8 mouse cellular contexts compared by ENCODE assay signal in the genomic region with DNA sequence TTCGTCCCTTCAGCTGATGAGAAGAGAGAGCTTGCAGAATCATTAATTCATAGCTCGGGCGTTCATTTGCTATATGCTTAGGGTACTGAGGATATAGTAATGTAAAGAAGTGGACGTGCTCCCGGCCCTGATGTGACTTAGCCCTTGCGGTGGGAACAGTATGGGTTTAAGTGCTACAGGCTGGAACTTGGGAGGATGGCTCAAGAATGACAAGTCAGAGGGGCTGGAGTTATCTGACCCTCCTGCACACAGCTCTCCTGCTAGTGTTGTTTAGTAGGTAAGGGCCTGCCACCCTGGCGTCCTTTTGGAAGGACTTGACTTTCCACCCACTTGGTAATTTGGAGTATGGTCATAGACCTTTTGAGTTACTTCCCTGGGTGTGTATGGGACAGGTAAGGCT. TPM values are rescaled to one million over a fixed set of nuclear protein-coding genes. Genes with fewer than 3 reads are reported as not detected.
A peak's percentile ranks its signal among the peaks of the same experiment; 100 is the strongest.
DNase-seq lines count a peak whose midpoint lies in the region; ATAC-seq and TF ChIP-seq lines count a peak whose summit lies in the region.

No protein-coding gene starts in this region.

- ATAC-seq in heart, embryonic 13.5 days (ENCODE audit: extremely low read depth, insufficient number of reproducible peaks, low FRiP score, low TSS enrichment) = no peak
- no peak for ATAC-seq in midbrain, embryonic 11.5 days (ENCODE audit: low FRiP score)

- TF ChIP-seq RAD21 in MEL (IDR thresholded peaks at IDR 0.05; ENCODE audit: low read depth, low read length) = no peak

- no peak for TF ChIP-seq EP300 in MEL (IDR thresholded peaks at IDR 0.05; ENCODE audit: low read depth in 1 of 2, low read length in 2 of 2)

- peaks cover 57% of the 10 kb centered on the region for H3K4me1 ChIP-seq in heart, embryonic 13.5 days
- H3K4me1 ChIP-seq in MEL (ENCODE audit: control insufficient read depth in 1 of 2, insufficient read depth in 2 of 2, low read length in 2 of 2) = peaks cover 6 to 20% of the 10 kb centered on the region in 2 experiments
- peaks cover 28% of the 10 kb centered on the region for H3K4me1 ChIP-seq in hindbrain, embryonic 10.5 days (replicated peaks)
- H3K4me1 ChIP-seq in midbrain, embryonic 11.5 days (ENCODE audit: control insufficient read depth, insufficient read depth, low read length) = peaks cover 15% of the 10 kb centered on the region

- H3K27me3 ChIP-seq in heart, embryonic 13.5 days (replicated peaks) = no peaks in the 10 kb centered on the region
- no peaks in the 10 kb centered on the region for H3K27me3 ChIP-seq in MEL (ENCODE audit: control insufficient read depth in 1 of 2, insufficient read depth in 2 of 2, low read length in 2 of 2)
- no peaks in the 10 kb centered on the region for H3K27me3 ChIP-seq in hindbrain, embryonic 10.5 days (ENCODE audit: insufficient read depth, poor library complexity, severe bottlenecking)
- H3K27me3 ChIP-seq in midbrain, embryonic 11.5 days (ENCODE audit: control insufficient read depth, insufficient read depth, low read length) = no peaks in the 10 kb centered on the region

- intact Hi-C loops in gastrocnemius, postnatal 14 days (cut with DNase I; ENCODE audit: low total_unique reads) = no loop called here

- peak overlapping the region; percentile 93 for H3K27ac ChIP-seq in heart, embryonic 13.5 days (replicated peaks)
- peak overlapping the region; percentile 73; the same call in 1 of the 2 replicates for H3K27ac ChIP-seq in MEL (ENCODE audit: control insufficient read depth, low read depth, low read length)
- H3K27ac ChIP-seq in hindbrain, embryonic 10.5 days = peak overlapping the region; percentile 95
- H3K27ac ChIP-seq in midbrain, embryonic 11.5 days (ENCODE audit: low read depth, low read length) = no peak overlapping the region; the same call in 1 of the 2 replicates

- DNase-seq in heart, postnatal 4 days = no peak
- DNase-seq in MEL (ENCODE audit: low read depth, low spot score) = no peak
- DNase-seq in hindbrain, embryonic 10.5 days (ENCODE audit: low spot score) = no peak
- no peak for DNase-seq in midbrain, embryonic 11.5 days (ENCODE audit: low spot score, missing footprints)
- DNase-seq in gastrocnemius, postnatal 14 days = no peak
- no peak for DNase-seq in cerebellum, adult 11 months
- DNase-seq in retina, postnatal 1 day = no peak

- TF ChIP-seq POLR2A in MEL (IDR thresholded peaks at IDR 0.05; ENCODE audit: control insufficient read depth in 1 of 2, insufficient read depth in 1 of 2, low read depth in 1 of 2, low read length in 2 of 2, poor library complexity in 1 of 2) = no peak

- no peaks in the 10 kb centered on the region for H3K36me3 ChIP-seq in heart, embryonic 13.5 days
- H3K36me3 ChIP-seq in MEL (ENCODE audit: control insufficient read depth in 1 of 2, insufficient read depth in 2 of 2, low read length in 2 of 2) = peaks cover 0 to 39% of the 10 kb centered on the region in 2 experiments; a peak in 2 of 4 replicates
- H3K36me3 ChIP-seq in hindbrain, embryonic 10.5 days = no peaks in the 10 kb centered on the region
- no peaks in the 10 kb centered on the region for H3K36me3 ChIP-seq in midbrain, embryonic 11.5 days (ENCODE audit: control insufficient read depth, insufficient read depth, low read length)

- peak overlapping the region; percentile 95 for H3K4me2 ChIP-seq in heart, embryonic 13.5 days
- peak overlapping the region; percentile 95 for H3K4me2 ChIP-seq in midbrain, embryonic 11.5 days

- no peak for TF ChIP-seq CTCF in MEL (IDR thresholded peaks at IDR 0.05 in 2 of 3, conservative IDR thresholded peaks at IDR 0.05 in 1 of 3; ENCODE audit: control insufficient read depth in 1 of 3, insufficient read depth in 1 of 3, low read depth in 2 of 3, low read length in 3 of 3, poor library complexity in 1 of 3, severe bottlenecking in 1 of 3)

- no peaks in the 10 kb centered on the region for H3K9me3 ChIP-seq in heart, embryonic 13.5 days
- no peaks in the 10 kb centered on the region for H3K9me3 ChIP-seq in MEL (replicated peaks; ENCODE audit: insufficient read depth, low read length)
- H3K9me3 ChIP-seq in hindbrain, embryonic 10.5 days = no peaks in the 10 kb centered on the region
- H3K9me3 ChIP-seq in midbrain, embryonic 11.5 days (ENCODE audit: control insufficient read depth, low read length) = no peaks in the 10 kb centered on the region

- H3K79me2 ChIP-seq in MEL (ENCODE audit: control insufficient read depth, insufficient read depth, low read length, poor library complexity) = peaks cover 48% of the 10 kb centered on the region

- H3K9ac ChIP-seq in heart, embryonic 13.5 days = peak overlapping the region; percentile 97
- H3K9ac ChIP-seq in MEL (ENCODE audit: control insufficient read depth, low read depth, low read length, poor library complexity, severe bottlenecking) = peak overlapping the region; percentile 84
- H3K9ac ChIP-seq in midbrain, embryonic 11.5 days (ENCODE audit: low read length) = peak overlapping the region; percentile 79

- WGBS in heart, embryonic 13.5 days = 19% methylated on average over 7 of the region's 7 CpGs
- WGBS in hindbrain, embryonic 10.5 days = 47% methylated on average over 7 of the region's 7 CpGs
- WGBS in midbrain, embryonic 11.5 days = 38% methylated on average over 7 of the region's 7 CpGs

- H3K4me3 ChIP-seq in heart, embryonic 13.5 days = peak overlapping the region; percentile 95
- H3K4me3 ChIP-seq in MEL (ENCODE audit: control insufficient read depth in 1 of 2, insufficient read depth in 1 of 2, low read depth in 2 of 2, low read length in 2 of 2) = peak overlapping the region; percentile 69 to 93
- peak overlapping the region; percentile 92 for H3K4me3 ChIP-seq in hindbrain, embryonic 10.5 days
- H3K4me3 ChIP-seq in midbrain, embryonic 11.5 days (ENCODE audit: low read depth, low read length) = peak overlapping the region; percentile 69

TF ChIP-seq in MEL, 35 proteins besides CTCF, POLR2A, EP300 and RAD21:
- TF ChIP-seq CHD2 (IDR thresholded peaks at IDR 0.05; ENCODE audit: low read length) (no peak), BHLHE40 (IDR thresholded peaks at IDR 0.05; ENCODE audit: borderline replicate concordance, low read depth, low read length) (no peak), JUND (IDR thresholded peaks at IDR 0.05; ENCODE audit: low read depth, low read length) (no peak)

RNA-seq across cellular contexts. Expression of a gene that starts 0.9 kb away (rescaled TPM):
- polyA plus RNA-seq in heart, embryonic 13.5 days (2015; fragmentation: Nextera tagmentation; extraction: Ambion mirVana) = 117 and 141 TPM in 2 replicates
- total RNA-seq in heart, postnatal 4 days (2021) = 100 to 1,000 TPM in 1 of 2 experiments, 10 to 100 TPM in 1; 99.0 to 115 TPM
- 64.6 and 67.3 TPM in 2 replicates for total RNA-seq in MEL (2012; rRNA removed)
- 10 to 100 TPM; 54.5 to 57.9 TPM for polyA plus RNA-seq in MEL (2012; ENCODE audit: insufficient read depth in 1 of 2, insufficient read length in 2 of 2, low read depth in 1 of 2, low replicate concordance in 2 of 2, missing spikeins in 1 of 2)
- 66.0 and 71.9 TPM in 2 replicates for polyA plus RNA-seq in hindbrain, embryonic 10.5 days (2016; fragmentation: Nextera tagmentation; extraction: Ambion mirVana)
- 106 and 111 TPM in 2 replicates for polyA plus RNA-seq in midbrain, embryonic 11.5 days (2014; fragmentation: Nextera tagmentation; extraction: Ambion mirVana)
- 10 to 100 TPM; 46.7 to 51.1 TPM for total RNA-seq in gastrocnemius, postnatal 14 days (2021)

RNA-seq across cellular contexts. Expression of a gene that starts 18.7 kb away (rescaled TPM):
- not detected in 2 replicates for polyA plus RNA-seq in heart, embryonic 13.5 days (2015; fragmentation: Nextera tagmentation; extraction: Ambion mirVana)
- not detected for total RNA-seq in heart, postnatal 4 days (2021)
- total RNA-seq in MEL (2012; rRNA removed) = not detected in 2 replicates
- polyA plus RNA-seq in MEL (2012; ENCODE audit: insufficient read depth in 1 of 2, insufficient read length in 2 of 2, low read depth in 1 of 2, low replicate concordance in 2 of 2, missing spikeins in 1 of 2) = not detected
- not detected in 2 replicates for polyA plus RNA-seq in hindbrain, embryonic 10.5 days (2016; fragmentation: Nextera tagmentation; extraction: Ambion mirVana)
- polyA plus RNA-seq in midbrain, embryonic 11.5 days (2014; fragmentation: Nextera tagmentation; extraction: Ambion mirVana) = not detected in 2 replicates
- not detected for total RNA-seq in gastrocnemius, postnatal 14 days (2021)

RNA-seq across cellular contexts. Expression of a gene that starts 41.1 kb away (rescaled TPM):
- 289 and 312 TPM in 2 replicates for polyA plus RNA-seq in heart, embryonic 13.5 days (2015; fragmentation: Nextera tagmentation; extraction: Ambion mirVana)
- total RNA-seq in heart, postnatal 4 days (2021) = 100 to 1,000 TPM; 165 to 176 TPM
- 417 and 425 TPM in 2 replicates for total RNA-seq in MEL (2012; rRNA removed)
- 100 to 1,000 TPM in 1 of 2 experiments, not detected in 1; 431 TPM for polyA plus RNA-seq in MEL (2012; ENCODE audit: insufficient read depth in 1 of 2, insufficient read length in 2 of 2, low read depth in 1 of 2, low replicate concordance in 2 of 2, missing spikeins in 1 of 2)
- polyA plus RNA-seq in hindbrain, embryonic 10.5 days (2016; fragmentation: Nextera tagmentation; extraction: Ambion mirVana) = 302 and 327 TPM in 2 replicates
- polyA plus RNA-seq in midbrain, embryonic 11.5 days (2014; fragmentation: Nextera tagmentation; extraction: Ambion mirVana) = 271 and 283 TPM in 2 replicates
- total RNA-seq in gastrocnemius, postnatal 14 days (2021) = 100 to 1,000 TPM; 145 to 160 TPM

RNA-seq across cellular contexts. Expression of a gene that starts 41.2 kb away (rescaled TPM):
- polyA plus RNA-seq in heart, embryonic 13.5 days (2015; fragmentation: Nextera tagmentation; extraction: Ambion mirVana) = 22.3 and 22.8 TPM in 2 replicates
- 10 to 100 TPM; 30.3 to 39.6 TPM for total RNA-seq in heart, postnatal 4 days (2021)
- total RNA-seq in MEL (2012; rRNA removed) = 43.0 and 43.8 TPM in 2 replicates
- polyA plus RNA-seq in MEL (2012; ENCODE audit: insufficient read depth in 1 of 2, insufficient read length in 2 of 2, low read depth in 1 of 2, low replicate concordance in 2 of 2, missing spikeins in 1 of 2) = 10 to 100 TPM in 1 of 2 experiments, not detected in 1; 32.6 TPM
- 40.6 and 50.0 TPM in 2 replicates for polyA plus RNA-seq in hindbrain, embryonic 10.5 days (2016; fragmentation: Nextera tagmentation; extraction: Ambion mirVana)
- 66.1 and 70.1 TPM in 2 replicates for polyA plus RNA-seq in midbrain, embryonic 11.5 days (2014; fragmentation: Nextera tagmentation; extraction: Ambion mirVana)
- 10 to 100 TPM; 15.1 to 19.0 TPM for total RNA-seq in gastrocnemius, postnatal 14 days (2021)
